Mouse (Mus musculus) gastrocnemius, postnatal 25 days (tissue): ENCODE measurements around the gene Cercam. TPM values are rescaled to one million over a fixed set of nuclear protein-coding genes. Genes with fewer than 3 reads are reported as not detected.

Experiments used
- DNase-seq: peaks from one replicate; pipeline ENCODE4 v3.0.0; 2022
- long read RNA-seq, 2 experiments: library from polyadenylated mRNA; stranded (forward); transcript quantifications; one replicate each; pipeline ENCODE4 v2.0.0; 2021
- total RNA-seq, 2 experiments: library from RNA; stranded (reverse); gene quantifications; 1 replicate in 1 of 2; 2 replicates in 1 of 2; pipeline ENCODE4 v1.2.3; 2021

The Cercam gene
- total RNA-seq: 10 to 100 TPM in 1 of 2 experiments, 1 to 10 TPM in 1; 8.5 to 10.6 TPM
- long read RNA-seq, experiment 1: 0 reads
- long read RNA-seq, experiment 2, partial matches to known transcripts: 0 of 3 reads
- long read RNA-seq, experiment 2, other reads (novel, unspliced or antisense): 2 of 3 reads

- DNase-seq: peak; percentile 86
Observed at GRCm38 (mm10) chr2:29868949-29869645, at the start of gene Cercam. Cercam (plus strand) TSS chr2:29869164.

- no peak for DNase-seq
Observed at GRCm38 (mm10) chr2:29819363-29819762, 49.6 kb upstream of the Cercam start.

GRCm38 (mm10) chr2:29820025-29820817, 48.7 kb upstream of the Cercam start, which contains the start of gene Urm1:
Urm1 (plus strand) TSS chr2:29820075.
- DNase-seq: peak; percentile 51

- DNase-seq: no peak
Observed at GRCm38 (mm10) chr2:29826318-29826925, 42.5 kb upstream of the Cercam start.

- DNase-seq: peak; percentile 95
Observed at GRCm38 (mm10) chr2:29826926-29827708, 41.8 kb upstream of the Cercam start.

GRCm38 (mm10) chr2:29827709-29828024, 41.3 kb upstream of the Cercam start:
- DNase-seq: no peak

- DNase-seq: no peak
Observed at GRCm38 (mm10) chr2:29831106-29831505, 37.9 kb upstream of the Cercam start.

- no peak for DNase-seq
Observed at GRCm38 (mm10) chr2:29833796-29834195, 35.2 kb upstream of the Cercam start.

- no peak for DNase-seq
Observed at GRCm38 (mm10) chr2:29835391-29835899, 33.5 kb upstream of the Cercam start.

GRCm38 (mm10) chr2:29839460-29839859, 29.5 kb upstream of the Cercam start:
- DNase-seq: no peak

GRCm38 (mm10) chr2:29843231-29844105, 25.5 kb upstream of the Cercam start:
- DNase-seq: no peak

- DNase-seq: no peak
Observed at GRCm38 (mm10) chr2:29844115-29844514, 24.8 kb upstream of the Cercam start.

GRCm38 (mm10) chr2:29844661-29845060, 24.3 kb upstream of the Cercam start:
- DNase-seq: no peak

- no peak for DNase-seq
Observed at GRCm38 (mm10) chr2:29845636-29846035, 23.3 kb upstream of the Cercam start.

GRCm38 (mm10) chr2:29846061-29846853, 22.7 kb upstream of the Cercam start:
- no peak for DNase-seq

GRCm38 (mm10) chr2:29846911-29847310, 22.1 kb upstream of the Cercam start:
- DNase-seq: no peak

- no peak for DNase-seq
Observed at GRCm38 (mm10) chr2:29849041-29849440, 19.9 kb upstream of the Cercam start.

GRCm38 (mm10) chr2:29849841-29850480, 19.0 kb upstream of the Cercam start:
- no peak for DNase-seq

GRCm38 (mm10) chr2:29852957-29853485, 15.9 kb upstream of the Cercam start:
- no peak for DNase-seq
